Mouse (Mus musculus): ENCODE results near the gene Esrrb. TPM values are rescaled to one million over a fixed set of nuclear protein-coding genes. Genes with fewer than 3 reads are reported as not detected.

The Esrrb gene
- polyA plus RNA-seq, 1 experiment from 2014 or later: 2.2 TPM

DNA sequence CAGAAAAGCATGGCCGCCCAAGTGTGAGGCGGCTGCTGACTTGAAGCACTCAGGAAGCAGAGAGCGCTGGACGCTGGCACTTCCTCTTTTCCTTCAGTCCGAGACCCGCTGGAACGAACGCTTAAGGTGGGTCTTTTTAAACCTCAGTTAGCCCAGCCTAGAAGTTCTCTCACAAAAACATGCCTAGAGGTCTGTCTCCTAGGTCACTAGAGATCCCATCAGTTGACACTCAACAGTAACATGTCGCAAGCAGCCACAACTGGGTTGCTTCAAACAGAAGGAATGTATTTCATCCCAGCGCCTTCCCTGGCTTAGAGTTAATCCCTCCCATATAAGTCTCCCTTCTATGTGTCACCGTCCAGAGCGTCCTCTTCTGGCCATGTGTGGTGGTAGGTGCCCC lies 33.9 kb downstream of the Esrrb start:
- no peaks in the 10 kb centered on the region for H3K27me3 ChIP-seq (ENCODE audit: control insufficient read depth, insufficient read depth, low read length)
- no peaks in the 10 kb centered on the region for H3K36me3 ChIP-seq (ENCODE audit: control insufficient read depth, insufficient read depth)
- no peak overlapping the region for H3K9ac ChIP-seq (ENCODE audit: low read length)
- H3K4me1 ChIP-seq (ENCODE audit: control insufficient read depth, insufficient read depth, low read length): peaks cover 12% of the 10 kb centered on the region
- H3K9me3 ChIP-seq (replicated peaks; ENCODE audit: control insufficient read depth, low read length): no peaks in the 10 kb centered on the region
- H3K27ac ChIP-seq (ENCODE audit: low read length): no peak overlapping the region
- 75% methylated on average over 12 of the region's 12 CpGs for WGBS
- no peak overlapping the region for H3K4me2 ChIP-seq (ENCODE audit: low read depth, low read length)
- ATAC-seq (replicated peaks; ENCODE audit: extremely low read depth, insufficient read depth, low FRiP score): no peak
- no peak overlapping the region for H3K4me3 ChIP-seq (ENCODE audit: low read length)

DNA sequence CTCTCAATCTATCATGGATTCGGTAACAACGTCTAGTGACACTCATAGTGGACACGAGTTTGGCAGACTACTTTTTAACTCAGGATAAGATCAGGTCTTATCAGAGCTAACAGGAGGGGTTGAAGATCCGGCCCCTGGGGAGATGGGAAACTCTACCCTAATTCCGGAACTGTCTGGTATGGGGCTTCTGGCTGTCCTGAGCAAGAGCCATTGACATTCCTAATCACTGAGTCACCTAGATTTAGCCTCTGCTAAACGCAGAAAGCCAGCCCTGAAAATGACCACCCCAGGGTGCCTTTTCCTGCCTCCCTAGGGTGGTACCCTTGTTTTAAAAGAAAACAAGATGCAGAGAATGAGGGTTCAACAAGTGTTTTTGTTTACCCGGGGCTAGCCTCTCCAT lies 34.4 kb downstream of the Esrrb start:
- Histone ChIP-seq H3K9me3 (replicated peaks; ENCODE audit: control insufficient read depth, low read length) (no peaks in the 10 kb centered on the region), H3K4me3 (ENCODE audit: low read length) (no peak overlapping the region), H3K27me3 (ENCODE audit: control insufficient read depth, insufficient read depth, low read length) (no peaks in the 10 kb centered on the region), H3K4me2 (ENCODE audit: low read depth, low read length) (no peak overlapping the region), H3K9ac (ENCODE audit: low read length) (no peak overlapping the region), H3K36me3 (ENCODE audit: control insufficient read depth, insufficient read depth) (no peaks in the 10 kb centered on the region), H3K27ac (ENCODE audit: low read length) (no peak overlapping the region; the same call in 1 of the 2 replicates), H3K4me1 (ENCODE audit: control insufficient read depth, insufficient read depth, low read length) (peaks cover 12% of the 10 kb centered on the region)
- WGBS: 10% methylated on average over 7 of the region's 7 CpGs
- no peak; the same call in 1 of the 2 replicates for ATAC-seq (replicated peaks; ENCODE audit: extremely low read depth, insufficient read depth, low FRiP score)

DNA sequence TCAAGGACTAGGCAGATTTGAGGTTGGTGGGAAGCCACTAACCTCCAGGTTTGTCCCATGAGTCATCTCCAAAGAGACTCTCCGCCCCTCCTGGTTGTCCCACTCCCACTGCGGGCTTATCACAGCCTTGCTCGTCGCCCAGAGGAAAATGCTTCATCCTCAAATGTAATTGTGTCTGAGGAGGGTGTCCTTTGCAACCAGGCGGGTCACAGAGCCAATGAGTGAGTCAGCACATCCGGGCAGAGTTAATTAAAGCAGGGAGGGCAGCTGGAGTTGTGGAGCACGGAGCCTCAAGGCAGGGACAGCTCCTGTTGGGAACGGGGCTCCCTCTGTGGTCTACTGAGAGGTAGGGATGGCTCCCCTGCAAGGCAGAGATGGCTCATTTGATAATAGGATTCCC lies 37.8 kb downstream of the Esrrb start:
- peaks cover 16% of the 10 kb centered on the region for H3K4me1 ChIP-seq (ENCODE audit: control insufficient read depth, insufficient read depth, low read length)
- H3K27me3 ChIP-seq (ENCODE audit: control insufficient read depth, insufficient read depth, low read length): 0 out of 2 replicates have a peak, but pooled peaks cover 3% of the 10 kb centered on the region
- no peaks in the 10 kb centered on the region for H3K9me3 ChIP-seq (replicated peaks; ENCODE audit: control insufficient read depth, low read length)
- 10% methylated on average over 8 of the region's 8 CpGs for WGBS
- ATAC-seq (replicated peaks; ENCODE audit: extremely low read depth, insufficient read depth, low FRiP score): no peak
- H3K36me3 ChIP-seq (ENCODE audit: control insufficient read depth, insufficient read depth): no peaks in the 10 kb centered on the region
- no peak overlapping the region for H3K4me2 ChIP-seq (ENCODE audit: low read depth, low read length)
- H3K27ac ChIP-seq (ENCODE audit: low read length): no peak overlapping the region
- no peak overlapping the region for H3K9ac ChIP-seq (ENCODE audit: low read length)
- H3K4me3 ChIP-seq (ENCODE audit: low read length): no peak overlapping the region

DNA sequence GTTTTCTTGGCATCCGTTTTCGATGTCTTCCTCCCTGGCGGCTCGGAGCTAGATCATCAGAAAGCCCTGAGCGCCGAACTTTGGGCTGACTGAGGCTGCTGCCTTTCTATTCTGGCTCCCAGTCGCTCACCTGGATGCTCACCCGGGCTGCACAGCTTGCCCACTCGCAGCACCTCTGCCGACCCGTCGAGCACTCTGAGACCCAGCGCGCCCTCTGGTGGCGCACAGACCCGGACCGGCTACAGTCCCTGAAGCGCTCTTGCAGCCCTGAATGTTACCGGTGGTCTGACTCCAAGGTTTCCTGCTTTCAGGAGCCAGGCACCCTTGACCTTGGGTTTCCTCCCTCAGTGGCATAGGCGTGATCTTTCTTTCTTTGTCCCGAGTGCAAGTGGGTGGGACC lies 41.8 kb downstream of the Esrrb start:
- peaks cover 10% of the 10 kb centered on the region for H3K4me1 ChIP-seq (ENCODE audit: control insufficient read depth, insufficient read depth, low read length)
- H3K9me3 ChIP-seq (replicated peaks; ENCODE audit: control insufficient read depth, low read length): no peaks in the 10 kb centered on the region
- 3% methylated on average over 21 of the region's 21 CpGs for WGBS
- peak overlapping the region; percentile 42 for H3K4me3 ChIP-seq (ENCODE audit: low read length)
- no peak overlapping the region for H3K27ac ChIP-seq (ENCODE audit: low read length)
- no peaks in the 10 kb centered on the region for H3K36me3 ChIP-seq (ENCODE audit: control insufficient read depth, insufficient read depth)
- no peak overlapping the region for H3K9ac ChIP-seq (ENCODE audit: low read length)
- no peak; the same call in 1 of the 2 replicates for ATAC-seq (replicated peaks; ENCODE audit: extremely low read depth, insufficient read depth, low FRiP score)
- H3K27me3 ChIP-seq (ENCODE audit: control insufficient read depth, insufficient read depth, low read length): 0 out of 2 replicates have a peak, but pooled peaks cover 3% of the 10 kb centered on the region
- peak overlapping the region; percentile 65 for H3K4me2 ChIP-seq (ENCODE audit: low read depth, low read length)

DNA sequence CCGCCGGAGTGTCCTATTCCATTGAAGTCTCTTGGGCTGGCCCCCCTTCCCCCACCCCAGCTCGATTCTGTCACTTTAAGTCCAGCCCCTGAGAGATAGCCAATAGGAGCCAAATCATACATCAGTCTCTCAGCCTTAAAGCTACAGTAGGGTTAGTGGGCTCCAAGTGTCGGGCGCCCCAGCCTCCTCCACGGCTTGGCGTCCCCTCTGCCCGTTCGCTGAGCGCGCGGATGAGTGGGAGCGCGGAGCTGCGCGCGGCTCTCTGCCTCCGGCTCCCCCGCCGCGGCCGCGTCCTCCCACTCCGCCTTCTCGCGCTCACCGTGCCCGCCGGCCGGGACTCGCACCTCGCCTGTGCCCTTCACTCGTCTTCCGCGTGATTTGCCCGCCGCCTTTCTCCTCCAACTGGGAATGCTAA lies 60.6 kb downstream of the Esrrb start:
- under 1% methylated on average over 34 of the region's 37 CpGs for WGBS
- peak overlapping the region; percentile 82 for H3K4me2 ChIP-seq (ENCODE audit: low read depth, low read length)
- peaks cover 16% of the 10 kb centered on the region for H3K4me1 ChIP-seq (ENCODE audit: control insufficient read depth, insufficient read depth, low read length)
- H3K4me3 ChIP-seq (ENCODE audit: low read length): peak overlapping the region; percentile 63
- peak overlapping the region; percentile 71 for H3K9ac ChIP-seq (ENCODE audit: low read length)
- ATAC-seq (replicated peaks; ENCODE audit: extremely low read depth, insufficient read depth, low FRiP score): peak; percentile 87
- no peaks in the 10 kb centered on the region for H3K36me3 ChIP-seq (ENCODE audit: control insufficient read depth, insufficient read depth)
- no peak overlapping the region for H3K27ac ChIP-seq (ENCODE audit: low read length)
- H3K27me3 ChIP-seq (ENCODE audit: control insufficient read depth, insufficient read depth, low read length): peaks cover 53% of the 10 kb centered on the region
- no peaks in the 10 kb centered on the region for H3K9me3 ChIP-seq (replicated peaks; ENCODE audit: control insufficient read depth, low read length)

DNA sequence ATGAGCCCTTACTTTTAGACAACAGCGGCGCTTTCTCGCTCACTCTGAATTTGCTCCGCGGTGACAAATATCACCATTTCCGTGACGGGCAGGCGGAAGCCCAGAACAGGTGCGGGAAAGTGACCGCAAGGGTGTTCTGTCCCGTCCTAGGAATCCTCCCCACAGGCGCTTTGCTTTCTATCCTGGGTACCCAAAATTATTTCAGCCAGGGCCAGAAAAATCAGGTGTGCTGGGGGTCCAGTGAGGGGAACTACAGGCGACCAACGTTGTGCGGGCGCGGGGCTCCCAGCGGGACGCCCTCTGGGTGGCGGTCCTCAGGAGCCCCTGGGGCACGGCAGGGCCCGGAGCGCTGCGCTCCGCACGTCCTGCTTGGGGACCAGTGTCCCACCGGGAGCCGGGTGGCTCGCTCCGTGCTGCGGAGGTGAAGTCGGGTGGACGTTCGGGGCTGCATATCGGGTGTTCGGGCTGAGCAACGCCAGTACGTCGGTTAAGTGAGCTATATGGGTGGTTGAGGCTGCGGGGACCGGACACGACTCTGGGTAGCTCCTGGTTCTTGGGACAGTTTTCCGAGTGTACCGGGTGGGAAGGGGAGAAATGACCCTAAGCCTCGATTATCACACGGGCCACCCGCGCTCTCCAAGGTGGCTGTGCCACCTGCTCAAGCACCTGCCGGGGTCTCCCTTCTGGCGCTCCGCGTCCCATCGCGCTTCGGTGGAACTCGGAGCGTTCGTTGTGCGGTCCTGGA lies 61.4 kb downstream of the Esrrb start:
- Histone ChIP-seq H3K9ac (ENCODE audit: low read length) (peak overlapping the region; percentile 71), H3K36me3 (ENCODE audit: control insufficient read depth, insufficient read depth) (no peaks in the 10 kb centered on the region), H3K27me3 (ENCODE audit: control insufficient read depth, insufficient read depth, low read length) (peaks cover 55% of the 10 kb centered on the region), H3K4me2 (ENCODE audit: low read depth, low read length) (peak overlapping the region; percentile 82), H3K4me1 (ENCODE audit: control insufficient read depth, insufficient read depth, low read length) (peaks cover 16% of the 10 kb centered on the region), H3K4me3 (ENCODE audit: low read length) (peak overlapping the region; percentile 63), H3K27ac (ENCODE audit: low read length) (no peak overlapping the region), H3K9me3 (replicated peaks; ENCODE audit: control insufficient read depth, low read length) (no peaks in the 10 kb centered on the region)
- WGBS: 2% methylated on average over 59 of the region's 59 CpGs
- ATAC-seq (replicated peaks; ENCODE audit: extremely low read depth, insufficient read depth, low FRiP score): no peak

DNA sequence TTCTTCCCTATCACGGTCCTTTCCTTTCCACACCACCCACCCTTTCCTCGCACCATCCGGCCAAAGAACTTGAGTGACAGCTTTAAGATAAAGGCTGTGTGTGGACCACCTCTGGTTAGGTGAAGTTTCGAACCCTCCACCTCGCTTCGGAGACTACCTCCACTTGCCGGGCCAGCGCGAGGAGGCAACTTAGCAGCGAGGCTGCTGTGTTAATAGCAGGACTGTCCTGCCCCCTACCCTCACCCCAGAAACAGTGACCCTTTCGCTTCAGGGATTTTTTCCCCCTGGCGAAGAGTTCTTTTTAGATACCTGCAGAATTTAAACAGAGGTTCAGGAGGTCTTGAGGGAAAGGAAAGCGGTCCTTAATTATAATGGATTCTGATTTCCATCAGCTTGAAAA lies 62.2 kb downstream of the Esrrb start:
- Histone ChIP-seq H3K9me3 (replicated peaks; ENCODE audit: control insufficient read depth, low read length) (no peaks in the 10 kb centered on the region), H3K4me1 (ENCODE audit: control insufficient read depth, insufficient read depth, low read length) (peaks cover 16% of the 10 kb centered on the region), H3K36me3 (ENCODE audit: control insufficient read depth, insufficient read depth) (no peaks in the 10 kb centered on the region), H3K27ac (ENCODE audit: low read length) (no peak overlapping the region), H3K9ac (ENCODE audit: low read length) (no peak overlapping the region), H3K4me3 (ENCODE audit: low read length) (peak overlapping the region; percentile 63), H3K4me2 (ENCODE audit: low read depth, low read length) (peak overlapping the region; percentile 82), H3K27me3 (ENCODE audit: control insufficient read depth, insufficient read depth, low read length) (peaks cover 53% of the 10 kb centered on the region)
- WGBS: 14% methylated on average over 13 of the region's 13 CpGs
- ATAC-seq (replicated peaks; ENCODE audit: extremely low read depth, insufficient read depth, low FRiP score): no peak

DNA sequence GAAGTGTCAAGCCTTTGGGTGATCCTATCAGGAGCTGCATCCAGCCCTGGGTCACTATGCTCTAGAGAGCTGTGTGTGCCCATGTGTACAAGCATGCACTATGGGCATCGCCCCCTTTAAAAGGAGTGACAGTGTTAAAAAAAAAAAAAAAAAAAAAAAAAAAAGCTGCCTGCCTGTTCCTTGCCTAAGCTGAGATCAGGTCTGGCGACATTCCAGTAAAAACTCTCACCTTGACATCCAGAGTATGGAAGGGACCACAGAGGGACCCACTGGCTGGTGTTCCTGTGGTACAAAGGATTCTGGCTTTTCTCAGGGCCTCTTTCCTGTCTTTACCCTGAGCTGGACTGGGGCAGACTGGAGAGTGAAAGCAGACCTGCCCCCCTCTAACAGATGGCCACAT lies 66.7 kb downstream of the Esrrb start:
- Histone ChIP-seq H3K4me3 (ENCODE audit: low read length) (no peak overlapping the region), H3K4me1 (ENCODE audit: control insufficient read depth, insufficient read depth, low read length) (peaks cover 5% of the 10 kb centered on the region), H3K9ac (ENCODE audit: low read length) (no peak overlapping the region), H3K27ac (ENCODE audit: low read length) (no peak overlapping the region), H3K4me2 (ENCODE audit: low read depth, low read length) (no peak overlapping the region), H3K9me3 (replicated peaks; ENCODE audit: control insufficient read depth, low read length) (no peaks in the 10 kb centered on the region), H3K27me3 (ENCODE audit: control insufficient read depth, insufficient read depth, low read length) (peaks cover 27% of the 10 kb centered on the region), H3K36me3 (ENCODE audit: control insufficient read depth, insufficient read depth) (no peaks in the 10 kb centered on the region)
- WGBS: 56% methylated on average over 2 of the region's 2 CpGs
- no peak for ATAC-seq (replicated peaks; ENCODE audit: extremely low read depth, insufficient read depth, low FRiP score)

DNA sequence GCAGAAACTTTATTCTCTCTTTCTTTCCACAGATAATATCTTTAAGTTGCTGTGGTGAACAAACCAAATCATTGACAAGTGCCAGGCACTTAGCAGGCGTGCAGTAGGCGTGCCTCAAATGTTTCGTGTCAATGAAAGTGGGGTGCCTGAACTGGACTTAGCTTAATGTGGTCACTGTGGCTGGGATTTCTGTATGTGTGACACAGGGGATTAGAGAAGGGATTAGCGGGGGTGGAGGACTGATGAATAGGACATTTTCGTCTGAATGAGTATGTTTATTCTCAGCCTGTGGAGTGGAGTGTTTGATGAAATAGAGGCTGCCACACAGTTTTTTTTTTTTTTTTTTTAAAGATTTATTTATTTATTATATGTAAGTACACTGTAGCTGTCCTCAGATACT lies 70.8 kb downstream of the Esrrb start:
- Histone ChIP-seq H3K4me1 (ENCODE audit: control insufficient read depth, insufficient read depth, low read length) (no peaks in the 10 kb centered on the region), H3K27ac (ENCODE audit: low read length) (no peak overlapping the region), H3K4me2 (ENCODE audit: low read depth, low read length) (no peak overlapping the region), H3K27me3 (ENCODE audit: control insufficient read depth, insufficient read depth, low read length) (0 out of 2 replicates have a peak, but pooled peaks cover 2% of the 10 kb centered on the region), H3K9me3 (replicated peaks; ENCODE audit: control insufficient read depth, low read length) (no peaks in the 10 kb centered on the region), H3K9ac (ENCODE audit: low read length) (no peak overlapping the region), H3K4me3 (ENCODE audit: low read length) (no peak overlapping the region), H3K36me3 (ENCODE audit: control insufficient read depth, insufficient read depth) (no peaks in the 10 kb centered on the region)
- WGBS: 79% methylated on average over 5 of the region's 5 CpGs
- ATAC-seq (replicated peaks; ENCODE audit: extremely low read depth, insufficient read depth, low FRiP score): no peak
